Mouse (Mus musculus) liver, adult (tissue): ENCODE data around the gene Gm49358.

Experiments
- GATA4 ChIP-seq: IDR thresholded peaks from 2 replicates; pipeline ENCODE4 v1.6.1; 2014; ENCODE audit warnings: mild to moderate bottlenecking, low read length; ENCODE audit not compliant: insufficient replicate concordance

Gene Gm49358

DNA sequence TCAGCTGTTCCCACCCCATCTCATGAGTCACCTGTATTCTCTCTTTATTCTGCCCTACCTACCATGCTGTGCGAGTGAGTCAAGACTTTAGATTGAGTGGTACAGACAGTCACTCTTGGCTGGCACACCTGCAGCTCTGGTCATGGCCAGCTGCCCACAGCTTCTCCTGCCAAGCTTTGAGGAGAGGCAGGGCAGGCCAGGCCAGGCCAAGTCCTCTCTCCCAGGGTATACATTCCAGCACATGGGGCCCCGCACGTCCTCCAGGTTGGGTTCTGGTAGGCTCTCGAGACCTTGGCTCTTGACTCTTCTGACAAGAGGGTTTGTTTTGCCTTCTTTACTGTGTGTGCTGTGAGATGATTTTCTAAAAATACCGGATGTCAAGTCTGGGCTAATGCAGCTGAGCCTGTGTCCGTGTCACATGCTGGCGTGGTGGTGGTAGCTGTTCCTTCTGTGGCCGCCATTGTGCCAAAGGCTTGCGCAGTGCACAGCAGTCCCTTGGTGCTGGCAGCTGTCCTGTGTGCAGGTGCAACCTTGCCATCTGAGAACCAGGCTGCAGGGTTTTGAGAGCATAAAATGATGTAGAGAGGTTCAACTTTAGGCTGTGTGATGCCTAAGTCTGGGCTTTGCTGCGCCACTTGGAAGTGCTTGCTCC, 62.2 kb downstream of the Gm49358 start:
- TF ChIP-seq GATA4: no peak

DNA sequence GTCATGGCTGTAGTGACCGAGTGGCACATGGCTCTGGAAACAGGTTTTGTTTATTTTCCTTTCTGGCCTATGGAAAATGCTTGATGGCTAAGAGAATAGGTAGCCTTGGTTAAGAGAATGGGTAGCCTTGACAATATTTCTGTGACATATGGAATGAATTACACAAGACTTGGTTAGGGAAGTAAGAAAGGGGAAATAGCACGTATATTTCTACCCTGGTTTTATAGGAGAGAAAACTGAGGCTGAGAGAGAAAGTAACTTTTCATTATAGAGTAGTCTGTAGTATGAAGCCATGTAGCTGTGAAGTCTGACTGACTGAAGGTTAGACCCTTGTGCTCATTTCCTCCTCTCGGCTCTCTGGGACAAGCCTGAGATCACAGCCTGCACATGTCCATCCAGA, 63.2 kb downstream of the Gm49358 start:
- TF ChIP-seq GATA4: no peak

DNA sequence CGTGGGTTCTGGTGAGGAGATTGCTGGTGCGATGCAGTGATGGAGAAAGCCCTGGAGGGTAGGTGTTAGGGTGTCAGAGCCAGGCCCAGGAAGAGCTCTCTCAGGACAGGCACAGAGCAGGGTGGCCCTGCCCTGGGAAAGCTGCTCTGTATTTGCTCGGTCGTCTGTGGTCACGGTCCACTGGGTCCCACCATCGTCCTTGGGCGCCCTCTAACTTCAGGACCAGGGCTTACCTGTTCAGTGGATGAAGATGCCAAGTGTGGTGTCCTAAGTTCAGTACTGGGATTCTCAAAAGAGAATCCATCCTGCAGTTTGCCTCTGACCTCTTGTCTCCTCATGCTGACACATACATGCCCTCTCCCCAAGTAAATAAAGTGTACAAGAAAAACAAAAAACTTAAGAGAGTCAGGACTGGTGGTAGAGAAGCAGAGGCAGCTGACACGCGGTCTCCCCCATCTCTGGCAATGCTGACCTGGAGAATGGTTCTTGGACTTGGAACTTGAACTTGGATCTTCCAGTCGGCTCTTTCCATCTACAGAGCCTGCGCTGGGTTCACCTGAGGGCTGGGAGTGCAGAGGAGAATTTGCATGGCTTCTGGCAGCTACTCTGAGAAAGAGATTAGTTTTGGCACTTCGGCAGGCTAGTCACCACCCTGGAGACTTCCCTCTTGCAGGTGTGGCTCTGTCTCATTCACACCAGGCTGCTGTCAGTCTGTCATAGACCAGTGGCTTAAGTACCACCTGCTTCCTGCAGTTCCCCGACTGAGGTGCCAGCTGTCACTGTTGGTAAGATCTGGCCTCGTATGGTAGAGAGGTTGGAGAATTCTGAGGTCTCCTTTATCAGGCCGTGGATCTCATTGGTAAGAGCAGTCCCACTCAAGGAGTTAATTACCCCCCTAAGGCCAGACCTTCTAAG, 64.7 kb downstream of the Gm49358 start:
- TF ChIP-seq GATA4: no peak

GRCm38 (mm10) chr10:86829515-86829914, 65.7 kb downstream of the Gm49358 start:
- no peak for TF ChIP-seq GATA4

DNA sequence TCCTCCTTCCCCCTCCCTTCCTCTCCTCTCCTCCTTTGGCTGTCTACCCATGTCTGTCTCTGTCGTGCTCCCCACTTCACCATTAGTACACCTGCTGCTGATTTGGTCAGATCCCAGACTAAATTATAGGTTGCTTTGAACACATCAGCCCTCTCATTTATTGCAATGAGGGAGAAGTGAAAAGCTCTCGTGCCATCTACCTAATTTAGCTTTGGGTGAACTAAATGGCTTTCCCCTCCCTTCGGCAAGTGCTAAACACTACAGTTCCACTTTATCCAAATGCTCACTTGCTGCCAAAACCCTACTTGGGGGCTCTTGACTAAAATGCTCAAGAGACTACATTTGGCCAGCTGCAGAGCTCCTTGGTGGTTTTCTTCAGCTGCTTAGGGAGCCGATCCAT, 73.0 kb downstream of the Gm49358 start:
- TF ChIP-seq GATA4: no peak

GRCm38 (mm10) chr10:86838827-86839226, 75.1 kb downstream of the Gm49358 start:
- TF ChIP-seq GATA4: no peak

GRCm38 (mm10) chr10:86842659-86843058, 78.9 kb downstream of the Gm49358 start:
- no peak for TF ChIP-seq GATA4

GRCm38 (mm10) chr10:86846926-86847467, 83.2 kb downstream of the Gm49358 start:
- TF ChIP-seq GATA4: no peak

DNA sequence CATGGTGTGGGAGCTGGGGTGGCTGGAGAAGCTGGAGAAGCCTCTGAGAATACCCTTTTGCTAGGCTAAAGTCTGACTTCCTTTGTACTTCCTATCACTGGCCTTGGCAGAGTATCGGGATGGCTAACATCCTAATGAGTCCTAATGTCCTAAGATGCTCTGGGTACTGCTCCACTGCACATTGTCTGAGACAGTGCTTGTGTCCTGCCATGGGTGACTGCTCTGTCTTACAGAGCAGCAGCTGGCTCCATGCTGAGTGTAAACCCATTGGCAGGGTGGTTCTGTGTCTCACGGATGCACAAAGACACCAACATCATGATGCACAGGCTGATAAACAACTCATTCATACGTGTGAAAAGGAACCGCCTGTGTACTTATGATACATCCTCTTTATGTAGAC, 85.3 kb downstream of the Gm49358 start:
- TF ChIP-seq GATA4: no peak

DNA sequence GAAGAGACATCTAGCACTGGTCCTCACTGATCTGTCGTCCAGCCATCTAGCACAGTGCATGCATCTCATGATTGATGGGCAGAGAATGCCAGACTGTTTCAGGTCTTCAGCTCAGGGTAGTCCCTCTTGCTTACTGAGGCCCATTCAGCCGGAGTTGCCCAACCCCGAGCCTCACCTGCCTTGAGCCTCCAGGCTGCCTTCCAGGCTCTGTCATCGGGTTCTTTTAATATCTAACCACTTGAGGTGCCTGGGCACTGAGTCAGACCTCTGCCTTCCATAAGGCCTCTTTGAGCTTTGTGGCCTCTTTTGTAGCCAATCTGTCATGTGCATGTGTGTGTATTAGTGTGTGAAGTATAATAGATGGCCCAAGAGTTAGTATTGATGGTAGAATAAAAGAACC, 85.7 kb downstream of the Gm49358 start:
- TF ChIP-seq GATA4: no peak

DNA sequence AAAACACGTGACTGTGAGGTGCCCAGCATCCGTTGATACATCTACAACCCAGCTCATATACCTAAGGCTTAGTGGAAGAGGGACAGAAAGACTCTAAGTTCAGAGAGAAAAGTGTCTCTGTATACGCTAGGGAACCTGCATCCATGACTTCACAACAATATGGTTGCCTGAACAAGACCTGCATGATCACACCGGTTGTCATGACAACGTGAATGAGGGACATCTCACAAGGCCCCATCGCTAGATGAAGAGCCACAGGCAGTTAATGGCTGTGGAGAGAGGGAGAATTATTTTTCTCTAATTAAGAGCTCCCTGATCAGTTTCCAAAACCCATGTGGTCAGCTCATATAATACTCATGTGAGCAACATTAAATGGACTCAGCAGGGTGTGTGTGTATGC, 88.4 kb downstream of the Gm49358 start:
- TF ChIP-seq GATA4: no peak

GRCm38 (mm10) chr10:86853433-86853832, 89.7 kb downstream of the Gm49358 start:
- no peak for TF ChIP-seq GATA4

GRCm38 (mm10) chr10:86860396-86860795, 96.6 kb downstream of the Gm49358 start:
- no peak for TF ChIP-seq GATA4

GRCm38 (mm10) chr10:86862496-86862895, 98.7 kb downstream of the Gm49358 start:
- TF ChIP-seq GATA4: no peak

DNA sequence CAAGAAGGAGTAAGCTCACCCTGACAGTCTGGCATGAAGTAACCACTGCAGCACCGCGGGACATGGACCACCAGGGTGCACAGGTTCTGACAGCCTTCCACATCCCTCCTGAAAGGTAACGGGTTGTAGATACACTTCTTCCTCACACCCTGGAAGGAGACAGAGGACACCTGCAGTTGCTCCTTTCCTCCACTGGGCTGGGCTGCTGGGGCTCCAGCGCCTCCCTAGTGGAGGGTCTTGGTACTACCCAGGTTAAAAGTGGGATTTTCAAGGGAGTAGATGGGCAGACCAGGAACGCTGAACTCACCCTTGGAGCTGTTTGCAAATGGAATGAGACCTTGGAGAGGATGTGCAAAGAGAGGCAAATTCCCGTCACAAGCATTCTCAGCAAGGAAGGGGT, 99.7 kb downstream of the Gm49358 start:
- no peak for TF ChIP-seq GATA4

- TF ChIP-seq GATA4: no peak
Measured at GRCm38 (mm10) chr10:86872121-86872520, 108.3 kb downstream of the Gm49358 start.

- TF ChIP-seq GATA4: no peak
Measured at GRCm38 (mm10) chr10:86872591-86872990, 108.8 kb downstream of the Gm49358 start.

GRCm38 (mm10) chr10:86878721-86879120, 114.9 kb downstream of the Gm49358 start:
- no peak for TF ChIP-seq GATA4
